Mouse (Mus musculus) myocyte (in vitro differentiated cells): ENCODE data around the gene Lrmda. TPM values are rescaled to one million over a fixed set of nuclear protein-coding genes. Genes with fewer than 3 reads are reported as not detected.
A peak's percentile ranks its signal among the peaks of the same experiment; 100 is the strongest.

Experiments used
- H3K27me3 ChIP-seq: one replicate; pipeline ENCODE4 v1.6.1; 2011; ENCODE audit not compliant: control insufficient read depth, insufficient read depth, insufficient read length
- H3K36me3 ChIP-seq: one replicate; pipeline ENCODE4 v1.6.1; 2011; ENCODE audit not compliant: control insufficient read depth, insufficient read depth
- H3K4me2 ChIP-seq: one replicate; pipeline ENCODE4 v1.6.1; 2011; ENCODE audit warnings: low read depth, control low read depth
- H3K4me3 ChIP-seq: one replicate; pipeline ENCODE4 v1.5.1; 2011; ENCODE audit warnings: mild to moderate bottlenecking, control low read depth, moderate library complexity
- H3K79me2 ChIP-seq: one replicate; pipeline ENCODE4 v1.6.1; 2011; ENCODE audit not compliant: control insufficient read depth, insufficient read depth
- H3ac ChIP-seq: one replicate; pipeline ENCODE4 v1.6.1; 2011; ENCODE audit not compliant: control insufficient read depth, insufficient read length
- CEBPB ChIP-seq: IDR thresholded peaks from 2 replicates; pipeline ENCODE4 v1.6.1; 2011; ENCODE audit warnings: mild to moderate bottlenecking, moderate library complexity; ENCODE audit not compliant: poor library complexity, insufficient read depth, severe bottlenecking
- E2F4 ChIP-seq: IDR thresholded peaks from one replicate; pipeline ENCODE4 v1.6.1; 2011; ENCODE audit warnings: mild to moderate bottlenecking, control low read depth, moderate library complexity; ENCODE audit not compliant: insufficient read depth
- MAX ChIP-seq: IDR thresholded peaks from one replicate; pipeline ENCODE4 v1.6.1; 2011; ENCODE audit warnings: low read depth, mild to moderate bottlenecking, control low read depth
- MYOD1 ChIP-seq, 3 experiments: IDR thresholded peaks; one replicate each; pipeline ENCODE4 v1.6.1; 2011; ENCODE audit warnings: control low read depth in 2 of 3, low read depth in 2 of 3, mild to moderate bottlenecking in 2 of 3, moderate library complexity in 1 of 3; ENCODE audit not compliant: insufficient read length in 2 of 3, control insufficient read depth in 1 of 3
- MYOG ChIP-seq, 3 experiments: IDR thresholded peaks; one replicate each; pipeline ENCODE4 v1.6.1; 2011; ENCODE audit warnings: control low read depth in 2 of 3, low read depth in 2 of 3, mild to moderate bottlenecking in 2 of 3; ENCODE audit not compliant: insufficient read length in 2 of 3, control insufficient read depth in 1 of 3, insufficient read depth in 1 of 3
- POLR2A ChIP-seq: IDR thresholded peaks from one replicate; pipeline ENCODE4 v1.6.1; 2011; ENCODE audit warnings: low read depth, mild to moderate bottlenecking, control low read depth, moderate library complexity; ENCODE audit not compliant: insufficient read length
- POLR2AphosphoS2 ChIP-seq: IDR thresholded peaks from one replicate; pipeline ENCODE4 v1.6.1; 2011; ENCODE audit warnings: low read depth, control low read depth; ENCODE audit not compliant: insufficient read length
- REST ChIP-seq: IDR thresholded peaks from one replicate; pipeline ENCODE4 v1.6.1; 2011; ENCODE audit warnings: mild to moderate bottlenecking, control low read depth, moderate library complexity; ENCODE audit not compliant: insufficient read depth, insufficient read length
- SRF ChIP-seq: IDR thresholded peaks from one replicate; pipeline ENCODE4 v1.6.1; 2011; ENCODE audit warnings: low read depth; ENCODE audit not compliant: control insufficient read depth, insufficient read length
- TCF12 ChIP-seq: IDR thresholded peaks from one replicate; pipeline ENCODE4 v1.6.1; 2011; ENCODE audit warnings: mild to moderate bottlenecking, control low read depth; ENCODE audit not compliant: poor library complexity, insufficient read depth, severe bottlenecking
- TCF3 ChIP-seq: IDR thresholded peaks from one replicate; pipeline ENCODE4 v1.6.1; 2011; ENCODE audit warnings: low read depth, control low read depth; ENCODE audit not compliant: insufficient read length
- USF1 ChIP-seq: IDR thresholded peaks from one replicate; pipeline ENCODE4 v1.6.1; 2011; ENCODE audit warnings: low read depth, mild to moderate bottlenecking, control low read depth, moderate library complexity
- polyA plus RNA-seq: library from polyadenylated mRNA; unstranded; fragments of >200 nt; fragmentation: generic; extraction: Trizol; gene quantifications from one replicate; pipeline ENCODE4 v1.2.1, GENCODE M21; 2012; ENCODE audit warnings: missing spikeins

The Lrmda gene
- polyA plus RNA-seq, 1 experiment = 1.9 TPM

- no peaks in the 10 kb centered on the region for H3K27me3 ChIP-seq
- TF ChIP-seq TCF12 (no peak), MAX (no peak), MYOD1 (IDR thresholded peaks at IDR 0.05; ENCODE audit: control insufficient read depth in 1 of 3, insufficient read length in 2 of 3, low read depth in 2 of 3) (no peak), REST (no peak), POLR2AphosphoS2 (no peak), CEBPB (no peak), E2F4 (no peak), TCF3 (no peak), SRF (no peak), USF1 (no peak), POLR2A (no peak), MYOG (IDR thresholded peaks at IDR 0.05; ENCODE audit: control insufficient read depth in 1 of 3, insufficient read depth in 1 of 3, insufficient read length in 2 of 3, low read depth in 2 of 3) (no peak)
- H3K4me2 ChIP-seq = no peak overlapping the region
- no peak overlapping the region for H3ac ChIP-seq
- no peaks in the 10 kb centered on the region for H3K79me2 ChIP-seq
- H3K36me3 ChIP-seq = no peaks in the 10 kb centered on the region
- no peak overlapping the region for H3K4me3 ChIP-seq
Measured at GRCm38 (mm10) chr14:22781709-22782108, 762.2 kb downstream of the Lrmda start.

DNA sequence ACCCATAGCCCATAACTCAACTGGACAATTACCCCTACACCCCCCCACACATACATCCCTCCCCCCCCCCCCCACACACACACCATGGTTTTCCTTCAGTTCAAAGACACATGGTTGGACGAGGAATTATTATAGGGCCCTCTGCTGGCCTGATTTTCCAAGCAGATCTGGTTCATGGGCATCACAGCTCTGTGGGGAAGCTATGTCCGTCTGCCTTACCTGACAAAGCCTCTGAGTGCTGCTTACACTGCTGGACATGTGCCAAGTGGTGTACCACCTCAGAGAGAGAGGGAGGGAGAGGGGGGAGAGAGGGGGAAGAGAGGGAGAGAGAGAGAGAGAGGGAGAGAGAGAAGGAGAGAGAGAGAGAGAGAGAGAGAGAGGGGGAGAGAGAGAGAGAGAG, 762.9 kb downstream of the Lrmda start:
- H3K36me3 ChIP-seq = no peaks in the 10 kb centered on the region
- no peak overlapping the region for H3K4me3 ChIP-seq
- TF ChIP-seq POLR2AphosphoS2 (no peak), CEBPB (no peak), TCF12 (no peak), E2F4 (no peak), MYOD1 (IDR thresholded peaks at IDR 0.05; ENCODE audit: control insufficient read depth in 1 of 3, insufficient read length in 2 of 3, low read depth in 2 of 3) (no peak), POLR2A (no peak)
- no peak overlapping the region for H3ac ChIP-seq
- no peaks in the 10 kb centered on the region for H3K27me3 ChIP-seq
- no peaks in the 10 kb centered on the region for H3K79me2 ChIP-seq
- H3K4me2 ChIP-seq = no peak overlapping the region

DNA sequence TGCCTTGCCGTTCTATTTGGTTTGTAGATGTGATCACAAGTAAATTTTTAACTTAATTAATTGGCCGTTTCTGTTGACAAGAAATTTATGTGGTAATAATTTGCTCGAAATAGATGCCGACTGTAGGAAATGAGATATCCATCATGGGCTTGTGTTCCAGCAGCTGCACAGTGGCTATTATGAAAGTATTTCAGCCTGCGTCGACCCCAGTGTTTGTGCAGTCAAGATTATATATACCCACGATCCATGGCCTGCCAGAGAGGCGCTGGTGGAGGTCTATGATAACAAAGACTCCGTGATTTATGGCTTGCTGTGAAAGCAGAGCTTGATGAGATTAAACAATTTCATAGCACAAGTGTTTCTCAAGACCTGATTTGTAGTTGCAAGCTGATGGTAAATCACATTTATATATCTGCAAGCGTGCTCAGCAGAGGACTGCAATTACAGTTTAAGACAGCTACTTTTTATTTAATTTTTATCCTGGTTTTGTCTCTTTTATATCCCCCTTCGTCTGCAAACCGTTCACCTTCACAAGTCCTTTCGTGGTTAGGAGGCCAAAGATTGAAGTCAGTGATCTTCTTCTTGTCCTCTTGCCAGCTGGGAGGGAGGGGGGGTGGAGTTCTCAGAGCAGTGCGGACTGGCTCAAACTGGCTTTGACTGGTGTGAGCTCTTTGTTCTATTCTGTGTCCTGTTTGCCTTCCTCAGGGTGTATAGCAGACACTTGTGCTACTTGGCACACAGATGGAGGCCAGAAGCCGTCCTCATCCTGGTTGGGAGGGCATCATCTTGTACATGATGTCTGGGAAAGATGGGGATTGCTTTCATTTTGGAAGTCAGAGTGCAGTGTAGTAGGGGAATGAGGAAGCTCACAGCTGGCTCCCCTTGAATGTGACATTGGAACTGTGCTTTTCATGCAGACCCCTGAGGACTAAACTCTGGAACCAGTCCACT, 764.0 kb downstream of the Lrmda start:
- H3K4me2 ChIP-seq = peak overlapping the region; percentile 37
- TF ChIP-seq MYOD1 (IDR thresholded peaks at IDR 0.05; ENCODE audit: control insufficient read depth in 1 of 3, insufficient read length in 2 of 3, low read depth in 2 of 3) (peak in 2 of 3 experiments; percentile 23 to 66), TCF12 (peak; percentile 18), MYOG (IDR thresholded peaks at IDR 0.05; ENCODE audit: control insufficient read depth in 1 of 3, insufficient read depth in 1 of 3, insufficient read length in 2 of 3, low read depth in 2 of 3) (no peak)
- no peaks in the 10 kb centered on the region for H3K27me3 ChIP-seq
- no peaks in the 10 kb centered on the region for H3K79me2 ChIP-seq
- no peak overlapping the region for H3K4me3 ChIP-seq
- no peak overlapping the region for H3ac ChIP-seq
- H3K36me3 ChIP-seq = no peaks in the 10 kb centered on the region

GRCm38 (mm10) chr14:22800020-22800419, 780.5 kb downstream of the Lrmda start:
- H3K4me2 ChIP-seq = no peak overlapping the region
- H3K79me2 ChIP-seq = no peaks in the 10 kb centered on the region
- no peak overlapping the region for H3ac ChIP-seq
- H3K27me3 ChIP-seq = no peaks in the 10 kb centered on the region
- no peaks in the 10 kb centered on the region for H3K36me3 ChIP-seq
- TF ChIP-seq E2F4 (no peak), MAX (no peak), POLR2A (no peak), MYOD1 (IDR thresholded peaks at IDR 0.05; ENCODE audit: control insufficient read depth in 1 of 3, insufficient read length in 2 of 3, low read depth in 2 of 3) (no peak), CEBPB (no peak), MYOG (IDR thresholded peaks at IDR 0.05; ENCODE audit: control insufficient read depth in 1 of 3, insufficient read depth in 1 of 3, insufficient read length in 2 of 3, low read depth in 2 of 3) (no peak), POLR2AphosphoS2 (no peak), REST (no peak), SRF (no peak), USF1 (no peak), TCF3 (no peak), TCF12 (no peak)
- H3K4me3 ChIP-seq = no peak overlapping the region
